Mouse (Mus musculus) myocyte (in vitro differentiated cells): Measurements from ENCODE around the gene Olfr872.

ENCODE experiments used
- CEBPB ChIP-seq: IDR thresholded peaks from 2 replicates; pipeline ENCODE4 v1.6.1; 2011; ENCODE audit warnings: mild to moderate bottlenecking, moderate library complexity; ENCODE audit not compliant: poor library complexity, insufficient read depth, severe bottlenecking
- E2F4 ChIP-seq: IDR thresholded peaks from one replicate; pipeline ENCODE4 v1.6.1; 2011; ENCODE audit warnings: mild to moderate bottlenecking, control low read depth, moderate library complexity; ENCODE audit not compliant: insufficient read depth
- MAX ChIP-seq: IDR thresholded peaks from one replicate; pipeline ENCODE4 v1.6.1; 2011; ENCODE audit warnings: low read depth, mild to moderate bottlenecking, control low read depth
- MYOD1 ChIP-seq, 3 experiments: IDR thresholded peaks; one replicate each; pipeline ENCODE4 v1.6.1; 2011; ENCODE audit warnings: control low read depth in 2 of 3, low read depth in 2 of 3, mild to moderate bottlenecking in 2 of 3, moderate library complexity in 1 of 3; ENCODE audit not compliant: insufficient read length in 2 of 3, control insufficient read depth in 1 of 3
- MYOG ChIP-seq, 3 experiments: IDR thresholded peaks; one replicate each; pipeline ENCODE4 v1.6.1; 2011; ENCODE audit warnings: control low read depth in 2 of 3, low read depth in 2 of 3, mild to moderate bottlenecking in 2 of 3; ENCODE audit not compliant: insufficient read length in 2 of 3, control insufficient read depth in 1 of 3, insufficient read depth in 1 of 3
- POLR2A ChIP-seq: IDR thresholded peaks from one replicate; pipeline ENCODE4 v1.6.1; 2011; ENCODE audit warnings: low read depth, mild to moderate bottlenecking, control low read depth, moderate library complexity; ENCODE audit not compliant: insufficient read length
- POLR2AphosphoS2 ChIP-seq: IDR thresholded peaks from one replicate; pipeline ENCODE4 v1.6.1; 2011; ENCODE audit warnings: low read depth, control low read depth; ENCODE audit not compliant: insufficient read length
- REST ChIP-seq: IDR thresholded peaks from one replicate; pipeline ENCODE4 v1.6.1; 2011; ENCODE audit warnings: mild to moderate bottlenecking, control low read depth, moderate library complexity; ENCODE audit not compliant: insufficient read depth, insufficient read length
- TCF12 ChIP-seq: IDR thresholded peaks from one replicate; pipeline ENCODE4 v1.6.1; 2011; ENCODE audit warnings: mild to moderate bottlenecking, control low read depth; ENCODE audit not compliant: poor library complexity, insufficient read depth, severe bottlenecking
- USF1 ChIP-seq: IDR thresholded peaks from one replicate; pipeline ENCODE4 v1.6.1; 2011; ENCODE audit warnings: low read depth, mild to moderate bottlenecking, control low read depth, moderate library complexity

- TF ChIP-seq USF1 (no peak), POLR2AphosphoS2 (no peak), MAX (no peak), POLR2A (no peak), TCF12 (no peak), MYOD1 (IDR thresholded peaks at IDR 0.05; ENCODE audit: control insufficient read depth in 1 of 3, insufficient read length in 2 of 3, low read depth in 2 of 3) (no peak), CEBPB (no peak), REST (no peak), MYOG (IDR thresholded peaks at IDR 0.05; ENCODE audit: control insufficient read depth in 1 of 3, insufficient read depth in 1 of 3, insufficient read length in 2 of 3, low read depth in 2 of 3) (no peak), E2F4 (no peak)
These were observed 459 bp downstream of the Olfr872 start for GRCm38 (mm10) chr9:20237378-20237777.
